Mouse (Mus musculus) CD4-positive, CD25-positive, alpha-beta regulatory T cell, adult 2 months (primary cell): ENCODE measurements around the gene Rpl23.
"Not testable (repeated sequence)": the region's sequence is repeated elsewhere in the genome, so short reads cannot be mapped to it uniquely, and the experiment has no call there.

Source experiments
- DNase-seq: peaks from one replicate; pipeline ENCODE4 v3.0.0-alpha.2; 2012; ENCODE audit warnings: low read depth, low spot score

Gene Rpl23

GRCm38 (mm10) chr11:97766154-97766881 lies 15.9 kb downstream of the Rpl23 start, which contains the start of gene Cwc25:
Gene Cwc25, minus strand, starts transcription at chr11:97766556.
- DNase-seq, result peak; percentile 97

- peak; percentile 34 for DNase-seq
Observed at GRCm38 (mm10) chr11:97761638-97762037, 20.6 kb downstream of the Rpl23 start.

GRCm38 (mm10) chr11:97758942-97759341 lies 23.3 kb downstream of the Rpl23 start:
- DNase-seq, result no peak

GRCm38 (mm10) chr11:97758125-97758524 lies 24.1 kb downstream of the Rpl23 start:
- no peak for DNase-seq

GRCm38 (mm10) chr11:97753277-97753676 lies 29.0 kb downstream of the Rpl23 start:
- no peak for DNase-seq

GRCm38 (mm10) chr11:97748496-97748895 lies 33.7 kb downstream of the Rpl23 start:
- no peak for DNase-seq

- DNase-seq, result no peak
Observed at GRCm38 (mm10) chr11:97747773-97748172, 34.5 kb downstream of the Rpl23 start.

- no peak for DNase-seq
Observed at GRCm38 (mm10) chr11:97745331-97745721, 36.9 kb downstream of the Rpl23 start.

GRCm38 (mm10) chr11:97744718-97745330 lies 37.4 kb downstream of the Rpl23 start:
- DNase-seq, result peak; percentile 98

- no peak for DNase-seq
Observed at GRCm38 (mm10) chr11:97744063-97744717, 38.0 kb downstream of the Rpl23 start, which contains the start of gene Pip4k2b. Gene Pip4k2b, minus strand, starts transcription at chr11:97744704.

GRCm38 (mm10) chr11:97743423-97743822 lies 38.8 kb downstream of the Rpl23 start:
- peak; percentile 30 for DNase-seq

- DNase-seq, result no peak
Observed at GRCm38 (mm10) chr11:97742591-97742990, 39.6 kb downstream of the Rpl23 start.

GRCm38 (mm10) chr11:97742157-97742556 lies 40.1 kb downstream of the Rpl23 start:
- DNase-seq, result no peak

- DNase-seq, result peak; percentile 41
Observed at GRCm38 (mm10) chr11:97740190-97740589, 42.0 kb downstream of the Rpl23 start.

- DNase-seq, result peak; percentile 46
Observed at GRCm38 (mm10) chr11:97739155-97739554, 43.1 kb downstream of the Rpl23 start.

- DNase-seq, result peak; percentile 67
Observed at GRCm38 (mm10) chr11:97738703-97739102, 43.5 kb downstream of the Rpl23 start.

- no peak for DNase-seq
Observed at GRCm38 (mm10) chr11:97737600-97737999, 44.6 kb downstream of the Rpl23 start.

GRCm38 (mm10) chr11:97736645-97737044 lies 45.6 kb downstream of the Rpl23 start:
- no peak for DNase-seq

GRCm38 (mm10) chr11:97734810-97735209 lies 47.4 kb downstream of the Rpl23 start:
- DNase-seq, result not testable (repeated sequence)

GRCm38 (mm10) chr11:97733689-97734088 lies 48.5 kb downstream of the Rpl23 start:
- no peak for DNase-seq

- DNase-seq, result peak; percentile 47
Observed at GRCm38 (mm10) chr11:97728730-97729129, 53.5 kb downstream of the Rpl23 start.

- DNase-seq, result peak; percentile 82
Observed at GRCm38 (mm10) chr11:97728311-97728710, 53.9 kb downstream of the Rpl23 start.
